Mouse (Mus musculus) midbrain, postnatal 0 days (tissue): Measurements from ENCODE around the gene Armc9. TPM values are rescaled to one million over a fixed set of nuclear protein-coding genes. Genes with fewer than 3 reads are reported as not detected.

Experiments used
- ATAC-seq: fragments of 200-750 bp; cut with Nextera tagmentation; 2 replicates; pipeline ENCODE4 v1.8.0; 2017; ENCODE audit warnings: moderate number of reproducible peaks, mild to moderate bottlenecking, moderate TSS enrichment, moderate library complexity; ENCODE audit not compliant: low FRiP score
- DNase-seq: peaks from one replicate; pipeline ENCODE4 v3.0.0-alpha.2; 2015; ENCODE audit warnings: low spot score
- H3K27ac ChIP-seq: fragments of 300-500 bp; sonication (generic); 2 replicates; pipeline ENCODE4 v1.5.1; 2014; ENCODE audit warnings: low read depth, mild to moderate bottlenecking, low read length, mixed read lengths
- H3K27me3 ChIP-seq: fragments of 300-500 bp; sonication (generic); 2 replicates; pipeline ENCODE4 v1.6.1; 2014; ENCODE audit warnings: low read length, control low read depth, mixed read lengths; ENCODE audit not compliant: insufficient read depth
- H3K36me3 ChIP-seq: fragments of 300-500 bp; sonication (generic); 2 replicates; pipeline ENCODE4 v1.6.1; 2014; ENCODE audit warnings: low read length, control low read depth, mixed read lengths; ENCODE audit not compliant: insufficient read depth
- H3K4me1 ChIP-seq: fragments of 300-500 bp; sonication (generic); 2 replicates; pipeline ENCODE4 v1.6.1; 2014; ENCODE audit warnings: mild to moderate bottlenecking, control low read depth, antibody characterized with exemption, low read length, mixed read lengths; ENCODE audit not compliant: insufficient read depth
- H3K4me2 ChIP-seq: fragments of 300-500 bp; sonication (generic); 2 replicates; pipeline ENCODE4 v1.6.1; 2014; ENCODE audit warnings: low read depth, mild to moderate bottlenecking, low read length, mixed read lengths; ENCODE audit not compliant: poor library complexity, severe bottlenecking
- H3K4me3 ChIP-seq: fragments of 300-500 bp; sonication (generic); 2 replicates; pipeline ENCODE4 v1.5.1; 2014; ENCODE audit warnings: low read depth, mild to moderate bottlenecking, low read length, moderate library complexity
- H3K9ac ChIP-seq: fragments of 300-500 bp; sonication (generic); replicated peaks from 2 replicates; pipeline ENCODE4 v1.6.1; 2014; ENCODE audit warnings: mild to moderate bottlenecking, low read length, moderate library complexity, mixed read lengths; ENCODE audit not compliant: poor library complexity, severe bottlenecking
- H3K9me3 ChIP-seq: fragments of 300-500 bp; sonication (generic); 2 replicates; pipeline ENCODE4 v1.6.1; 2016; ENCODE audit warnings: low read length, control low read depth
- CTCF ChIP-seq: IDR thresholded peaks from 2 replicates; pipeline ENCODE4 v1.5.1; 2016; ENCODE audit warnings: antibody characterized with exemption, mild to moderate bottlenecking
- WGBS: fragments of 180-500 bp; shearing (Covaris S2); extraction: QIAGEN DNeasy Blood & Tissue Kit; methylation state at CpG from one replicate; pipeline ENCODE4 v1.1.7; 2014; 5-methylcytosine and 5-hydroxymethylcytosine counted together
- polyA plus RNA-seq: library from polyadenylated mRNA; unstranded; fragments of >200 nt; fragmentation: Nextera tagmentation; extraction: Ambion mirVana; gene quantifications from 2 replicates; pipeline ENCODE4 v1.2.1, GENCODE M21; 2015
- total RNA-seq: library from RNA; depleted of rRNA; stranded (reverse); fragments of >200 nt; gene quantifications from 2 replicates; pipeline ENCODE4 v1.2.3, GENCODE M21; 2014

Armc9 gene
- total and polyA plus RNA-seq, 2 experiments from 2014 or later, result 31.0 to 42.6 TPM

GRCm38 (mm10) chr1:86243490-86243889, 88.9 kb downstream of the Armc9 start:
- H3K27ac ChIP-seq, result no peak overlapping the region
- H3K27me3 ChIP-seq, result no peaks in the 10 kb centered on the region
- ATAC-seq, result no peak
- H3K36me3 ChIP-seq, result peaks cover 31% of the 10 kb centered on the region
- 89% methylated on average over 6 of the region's 6 CpGs for WGBS
- H3K9me3 ChIP-seq, result no peaks in the 10 kb centered on the region
- no peak for DNase-seq
- no peaks in the 10 kb centered on the region for H3K4me1 ChIP-seq
- H3K4me3 ChIP-seq, result no peak overlapping the region
- H3K9ac ChIP-seq, result no peak overlapping the region
- no peak for TF ChIP-seq CTCF
- no peak overlapping the region for H3K4me2 ChIP-seq

DNA sequence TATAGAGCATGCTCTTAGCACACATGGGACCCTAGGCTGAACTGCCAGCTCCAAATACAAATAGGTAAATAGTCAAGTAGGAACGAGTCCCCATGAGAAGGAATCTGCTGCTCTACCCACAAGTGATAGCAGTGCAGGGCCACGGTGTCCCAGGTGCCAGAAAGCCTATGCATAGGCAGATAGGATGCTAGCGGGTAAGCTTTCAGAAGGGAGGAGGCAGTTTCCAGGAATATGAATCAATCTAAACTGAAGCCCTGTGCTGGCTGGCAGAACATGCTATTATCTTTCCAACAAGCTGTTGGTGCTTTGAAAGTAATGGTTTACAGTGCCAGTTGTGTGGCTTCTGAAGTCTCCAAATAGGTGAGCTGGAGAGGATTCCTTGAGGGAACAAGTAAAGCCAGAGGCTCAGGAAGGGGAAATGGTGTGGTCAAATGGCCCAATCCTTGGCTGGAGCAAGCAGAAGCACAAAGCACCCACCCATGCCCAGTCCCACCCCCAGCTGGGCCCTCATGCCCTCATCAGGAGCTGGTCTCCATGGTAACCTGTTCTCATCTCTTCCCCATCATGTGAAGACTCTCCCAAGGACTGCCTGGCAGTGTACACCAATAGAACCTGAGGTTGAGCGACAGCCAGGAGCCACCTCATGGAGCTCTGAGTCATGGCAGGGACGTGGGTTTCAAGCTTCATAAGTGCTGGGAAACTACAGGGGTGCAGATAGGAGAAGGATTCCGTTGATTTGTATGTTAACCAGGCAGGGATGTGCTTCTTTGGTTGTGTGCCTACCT, 90.9 kb downstream of the Armc9 start:
- H3K27ac ChIP-seq, result no peak overlapping the region
- H3K27me3 ChIP-seq, result no peaks in the 10 kb centered on the region
- no peak overlapping the region for H3K4me2 ChIP-seq
- H3K4me3 ChIP-seq, result no peak overlapping the region
- ATAC-seq (no peak), DNase-seq (no peak)
- peaks cover 34% of the 10 kb centered on the region for H3K36me3 ChIP-seq
- no peaks in the 10 kb centered on the region for H3K4me1 ChIP-seq
- no peaks in the 10 kb centered on the region for H3K9me3 ChIP-seq
- H3K9ac ChIP-seq, result no peak overlapping the region
- WGBS, result 86% methylated on average over 6 of the region's 6 CpGs
- no peak for TF ChIP-seq CTCF

DNA sequence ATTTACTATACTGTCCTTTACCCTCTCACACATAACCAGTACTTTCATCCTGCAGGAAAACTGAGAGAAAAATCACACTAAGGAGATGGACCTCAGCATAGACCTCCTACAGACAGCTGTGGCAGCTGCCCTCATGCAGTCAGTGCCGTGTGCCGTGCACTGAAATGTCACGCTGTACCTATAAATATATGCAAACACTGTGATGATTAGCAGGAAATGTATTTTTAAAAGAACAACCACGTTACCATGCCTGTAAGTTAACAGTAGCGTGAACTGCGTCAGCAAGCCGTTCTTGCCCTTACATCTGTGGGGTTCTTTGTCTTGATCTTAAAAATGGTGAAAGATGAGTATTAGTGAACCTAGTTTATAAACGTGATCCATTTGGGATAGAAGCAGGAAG, 98.8 kb downstream of the Armc9 start:
- peaks cover 9% of the 10 kb centered on the region for H3K36me3 ChIP-seq
- TF ChIP-seq CTCF, result no peak
- DNase-seq (no peak), ATAC-seq (no peak)
- H3K27me3 ChIP-seq, result no peaks in the 10 kb centered on the region
- H3K9ac ChIP-seq, result no peak overlapping the region
- H3K4me1 ChIP-seq, result no peaks in the 10 kb centered on the region
- no peaks in the 10 kb centered on the region for H3K9me3 ChIP-seq
- H3K27ac ChIP-seq, result no peak overlapping the region
- 87% methylated on average over 8 of the region's 8 CpGs for WGBS
- no peak overlapping the region for H3K4me3 ChIP-seq
- H3K4me2 ChIP-seq, result no peak overlapping the region

- no peak overlapping the region for H3K4me3 ChIP-seq
- no peak overlapping the region for H3K9ac ChIP-seq
- H3K9me3 ChIP-seq, result no peaks in the 10 kb centered on the region
- ATAC-seq, result no peak
- no peak for DNase-seq
- peaks cover 5% of the 10 kb centered on the region; the same call in 1 of the 2 replicates for H3K36me3 ChIP-seq
- WGBS, result 82% methylated on average over 4 of the region's 4 CpGs
- H3K27me3 ChIP-seq, result no peaks in the 10 kb centered on the region
- no peaks in the 10 kb centered on the region for H3K4me1 ChIP-seq
- H3K27ac ChIP-seq, result no peak overlapping the region
- no peak for TF ChIP-seq CTCF
- H3K4me2 ChIP-seq, result no peak overlapping the region
Observed at GRCm38 (mm10) chr1:86256311-86256710, 101.7 kb downstream of the Armc9 start.

DNA sequence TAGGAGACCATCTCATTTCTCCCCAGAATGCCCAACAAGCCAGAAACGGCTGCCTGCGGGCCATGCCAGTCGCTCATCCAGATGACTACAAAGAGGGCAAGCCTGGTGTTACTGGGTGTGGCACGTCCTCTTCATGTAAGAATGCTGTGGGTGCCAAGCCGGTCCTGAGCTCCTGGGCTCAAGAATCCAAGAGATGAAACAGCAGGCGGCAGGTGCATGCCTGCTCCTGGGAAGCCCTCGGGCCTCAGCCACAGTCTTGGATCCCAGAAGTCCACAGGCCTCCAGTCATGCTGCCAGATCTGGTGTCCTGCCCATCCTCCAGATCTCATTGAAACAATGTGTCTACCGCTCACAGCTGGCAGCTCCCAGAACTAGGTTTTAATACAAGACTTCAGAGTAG, 102.6 kb downstream of the Armc9 start:
- no peaks in the 10 kb centered on the region for H3K27me3 ChIP-seq
- H3K4me2 ChIP-seq, result no peak overlapping the region
- H3K4me1 ChIP-seq, result no peaks in the 10 kb centered on the region
- no peak overlapping the region for H3K27ac ChIP-seq
- WGBS, result 91% methylated on average over 8 of the region's 8 CpGs
- H3K9ac ChIP-seq, result no peak overlapping the region
- no peak for ATAC-seq
- TF ChIP-seq CTCF, result no peak
- no peaks in the 10 kb centered on the region for H3K9me3 ChIP-seq
- DNase-seq, result no peak
- peaks cover 5% of the 10 kb centered on the region; the same call in 1 of the 2 replicates for H3K36me3 ChIP-seq
- H3K4me3 ChIP-seq, result no peak overlapping the region

DNA sequence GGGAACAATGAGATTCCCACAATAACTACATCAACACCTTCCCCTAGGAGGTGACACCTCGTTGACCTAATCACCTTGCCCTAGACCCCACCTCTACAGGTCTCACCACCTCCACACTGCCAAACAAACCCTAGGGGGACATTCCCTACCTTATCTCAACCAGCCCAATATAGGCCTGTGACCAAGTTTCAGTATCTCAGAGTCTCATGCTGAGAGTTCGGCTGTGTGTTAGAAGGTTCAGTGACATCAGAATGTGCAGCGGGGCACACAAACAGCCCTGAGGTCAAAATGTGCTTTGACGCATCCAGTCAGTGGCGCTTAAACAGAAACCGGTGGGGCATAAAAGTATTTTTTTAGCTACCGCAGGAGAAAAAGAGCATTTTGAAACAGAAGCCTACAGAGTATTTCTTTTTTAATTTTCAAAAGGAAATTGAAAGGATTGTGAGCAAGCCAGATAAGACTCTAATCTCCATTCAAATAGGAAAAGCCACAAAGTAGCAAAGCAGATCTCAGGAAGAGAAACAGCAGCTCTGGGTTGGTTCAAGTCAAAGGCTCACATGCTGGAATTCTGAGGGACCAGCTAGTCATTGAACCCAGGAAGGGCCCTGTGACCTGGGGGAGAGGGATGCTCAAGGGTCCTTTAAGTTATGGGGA, 103.7 kb downstream of the Armc9 start:
- no peak for DNase-seq
- Histone ChIP-seq H3K9me3 (no peaks in the 10 kb centered on the region), H3K27me3 (no peaks in the 10 kb centered on the region), H3K27ac (no peak overlapping the region), H3K36me3 (peaks cover 5% of the 10 kb centered on the region; the same call in 1 of the 2 replicates), H3K9ac (no peak overlapping the region), H3K4me3 (no peak overlapping the region), H3K4me1 (no peaks in the 10 kb centered on the region), H3K4me2 (no peak overlapping the region)
- no peak for ATAC-seq
- no peak for TF ChIP-seq CTCF
- 71% methylated on average over 7 of the region's 7 CpGs for WGBS
